Mouse (Mus musculus) cerebellum, adult 2 months (tissue): Measurements from ENCODE around the gene Schip1.

Source experiments
- CTCF ChIP-seq: fragments of 200-500 bp; IDR thresholded peaks from 2 replicates; pipeline ENCODE4 v1.5.1; 2011; ENCODE audit warnings: low read depth, mild to moderate bottlenecking, control low read depth, low read length, moderate library complexity, borderline replicate concordance; ENCODE audit not compliant: insufficient read depth
- POLR2A ChIP-seq: fragments of 200-500 bp; IDR thresholded peaks from 2 replicates; pipeline ENCODE4 v1.6.1; 2011; ENCODE audit warnings: low read length, control low read depth, borderline replicate concordance; ENCODE audit not compliant: insufficient read depth

DNA sequence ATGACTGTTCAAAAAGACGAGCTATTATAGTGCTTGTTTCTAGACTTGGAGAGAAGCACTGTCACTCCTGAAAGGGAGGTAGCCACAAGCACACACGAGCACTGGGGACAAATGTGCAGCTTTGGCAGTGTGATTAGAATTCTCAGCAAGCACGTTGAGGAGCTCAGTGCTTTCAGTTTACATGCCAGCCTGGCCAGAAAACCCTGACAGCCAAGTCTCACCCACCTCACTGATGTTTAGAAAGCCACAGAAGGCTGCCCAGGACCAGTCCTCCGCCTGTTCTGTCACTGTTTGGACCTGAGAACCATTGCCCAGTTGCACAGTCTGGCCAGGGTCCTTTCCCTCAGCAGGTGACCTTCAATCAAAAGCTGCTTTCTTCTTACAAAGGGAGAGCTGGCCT is 595.9 kb downstream of the Schip1 start:
- TF ChIP-seq CTCF (no peak), POLR2A (no peak)
